Mouse (Mus musculus): ENCODE results near the gene Lrp1. TPM values are rescaled to one million over a fixed set of nuclear protein-coding genes. Genes with fewer than 3 reads are reported as not detected.
A peak's percentile ranks its signal among the peaks of the same experiment; 100 is the strongest.
"Not testable (repeated sequence)": the region's sequence is repeated elsewhere in the genome, so short reads cannot be mapped to it uniquely, and the experiment has no call there.

Lrp1 gene
- total RNA-seq, 2 experiments from 2014 or later, result 341 to 357 TPM

DNA sequence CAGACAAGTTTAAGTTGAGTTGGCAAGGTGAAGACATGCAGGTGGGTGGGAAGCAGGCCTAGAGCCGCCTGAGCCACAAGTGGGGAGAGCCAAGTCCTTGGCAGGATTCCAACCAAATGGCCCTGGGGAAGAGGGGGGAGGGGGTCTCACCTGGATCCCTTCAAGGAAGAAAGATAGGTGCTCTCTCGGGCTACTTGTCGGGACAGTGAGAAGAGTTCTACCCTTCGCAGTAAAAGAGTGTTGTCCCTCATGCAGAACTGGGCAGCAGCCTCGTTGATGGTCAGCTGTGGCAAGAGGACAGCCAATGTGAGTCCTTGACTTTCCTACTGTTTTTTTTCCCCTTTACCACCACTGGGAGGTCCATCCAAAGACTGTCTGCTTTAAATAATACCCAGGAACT, 42.6 kb upstream of the Lrp1 start:
- TF ChIP-seq CTCF (IDR thresholded peaks at IDR 0.05), result no peak
- H3K27ac ChIP-seq, result peak overlapping the region; percentile 53; the same call in 1 of the 2 replicates
- peak overlapping the region; percentile 84; the same call in 1 of the 2 replicates for H3K4me3 ChIP-seq
- intact Hi-C loops (cut with DNase I), result no loop called here
- DNase-seq (ENCODE audit: extremely low spot score in 1 of 2, low spot score in 2 of 2), result no peak

DNA sequence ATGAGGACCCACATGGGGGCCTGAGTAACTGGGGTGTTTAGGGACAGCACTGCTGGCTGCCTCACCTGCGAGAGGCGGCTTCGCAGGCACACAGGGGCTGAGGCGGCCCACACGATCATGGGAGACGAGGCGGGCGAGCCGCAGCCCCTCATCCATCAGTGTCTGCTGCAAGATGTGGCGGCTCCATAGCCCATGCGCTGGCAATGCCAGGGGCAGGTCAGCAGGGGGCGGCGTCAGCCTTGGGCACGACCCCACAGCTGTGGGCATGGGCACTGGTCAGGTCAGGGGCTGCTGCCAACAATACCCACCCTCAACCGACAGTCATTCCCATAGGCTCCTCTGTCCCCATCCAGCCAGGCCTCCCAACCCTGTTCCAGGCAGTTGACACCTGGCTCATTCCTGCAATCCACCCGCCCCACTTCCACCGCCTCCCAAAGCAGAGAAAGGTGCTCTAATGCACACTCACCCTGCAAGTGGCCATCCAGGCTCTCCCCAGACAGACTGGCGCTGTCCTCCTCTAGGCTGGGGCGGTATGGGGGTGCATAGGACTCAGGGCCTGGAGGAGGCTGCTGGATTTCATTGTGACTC, 41.8 kb upstream of the Lrp1 start:
- peak overlapping the region; percentile 85 for H3K27ac ChIP-seq
- no peak for DNase-seq (ENCODE audit: extremely low spot score in 1 of 2, low spot score in 2 of 2)
- intact Hi-C loops (cut with DNase I), result no loop called here
- TF ChIP-seq CTCF (IDR thresholded peaks at IDR 0.05), result peak; percentile 26
- peak overlapping the region; percentile 30 for H3K4me3 ChIP-seq

DNA sequence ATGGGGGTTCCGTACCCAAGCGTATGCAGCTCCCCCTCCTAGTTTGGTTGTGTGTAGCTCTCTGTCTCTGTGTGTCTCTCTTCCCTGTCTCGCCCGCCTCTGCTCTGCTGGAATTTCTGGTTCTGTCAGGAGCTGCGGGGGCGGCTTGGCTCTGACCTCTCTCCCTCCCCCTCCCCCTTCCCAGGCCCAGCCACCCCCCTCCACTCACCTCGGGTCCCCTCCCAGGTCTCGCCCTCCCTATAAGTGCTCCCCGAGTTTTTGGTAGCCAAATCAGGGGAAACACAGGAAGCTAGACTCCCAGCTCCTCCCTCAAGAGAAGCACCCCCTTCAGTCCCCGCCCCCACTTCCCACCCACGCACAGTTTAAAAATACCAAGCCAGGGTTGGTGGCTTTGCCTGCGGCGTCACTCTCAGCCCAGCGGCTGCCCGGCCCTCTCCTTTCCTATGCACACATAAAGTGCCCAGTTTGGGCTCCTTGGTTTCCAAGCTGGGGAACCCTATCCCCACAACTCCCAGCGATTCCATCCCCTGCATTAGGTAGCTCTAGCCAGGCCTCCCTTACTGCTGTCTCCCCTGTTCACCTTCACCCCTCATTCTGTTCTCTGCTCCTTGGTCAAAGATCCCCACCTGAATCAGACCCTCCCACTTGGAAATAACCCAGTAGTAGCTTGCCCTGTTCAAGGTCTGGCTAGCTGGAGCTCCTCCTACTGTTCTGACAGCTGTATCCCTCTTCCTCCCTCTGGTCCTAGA, 41.1 kb upstream of the Lrp1 start:
- TF ChIP-seq CTCF (IDR thresholded peaks at IDR 0.05), result no peak
- intact Hi-C loops (cut with DNase I), result no loop called here
- H3K4me3 ChIP-seq, result peak overlapping the region; percentile 30
- peak overlapping the region; percentile 85 for H3K27ac ChIP-seq
- DNase-seq (ENCODE audit: extremely low spot score in 1 of 2, low spot score in 2 of 2), result peak; percentile 54 to 62

DNA sequence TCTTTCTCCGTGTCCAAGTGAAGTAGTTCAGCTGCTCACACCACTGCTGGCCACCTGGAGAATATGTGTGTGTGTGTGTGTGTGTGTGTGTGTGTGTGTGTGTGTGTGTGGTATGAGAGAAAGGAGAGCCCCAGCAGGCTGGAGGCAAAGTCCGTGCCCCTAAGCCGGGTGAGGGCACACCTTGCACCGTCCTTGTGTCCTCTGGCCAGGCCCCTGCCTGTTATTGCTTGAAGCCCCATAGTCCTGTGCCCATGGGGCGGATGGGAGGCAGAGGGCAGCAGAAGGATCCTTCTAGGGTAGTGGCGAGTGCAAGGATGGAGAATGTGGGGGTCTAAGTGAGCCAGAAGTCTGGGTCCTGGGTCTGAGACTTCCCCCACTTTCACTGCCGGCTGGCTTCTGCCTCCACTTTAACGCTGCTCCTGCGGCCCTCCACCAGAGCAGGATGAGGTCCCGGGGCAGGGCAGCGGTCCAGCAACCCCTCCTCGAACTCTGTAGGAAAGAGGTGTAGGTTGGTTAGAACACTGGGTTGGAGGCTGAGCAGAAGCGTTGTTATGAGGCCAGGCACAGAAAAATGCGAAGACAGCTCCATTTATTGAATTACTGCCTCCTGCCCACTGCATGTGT, 40.5 kb upstream of the Lrp1 start:
- H3K27ac ChIP-seq, result peak overlapping the region; percentile 85
- DNase-seq (ENCODE audit: extremely low spot score in 1 of 2, low spot score in 2 of 2), result no peak
- H3K4me3 ChIP-seq, result peak overlapping the region; percentile 30
- intact Hi-C loops (cut with DNase I), result no loop called here
- no peak for TF ChIP-seq CTCF (IDR thresholded peaks at IDR 0.05)

DNA sequence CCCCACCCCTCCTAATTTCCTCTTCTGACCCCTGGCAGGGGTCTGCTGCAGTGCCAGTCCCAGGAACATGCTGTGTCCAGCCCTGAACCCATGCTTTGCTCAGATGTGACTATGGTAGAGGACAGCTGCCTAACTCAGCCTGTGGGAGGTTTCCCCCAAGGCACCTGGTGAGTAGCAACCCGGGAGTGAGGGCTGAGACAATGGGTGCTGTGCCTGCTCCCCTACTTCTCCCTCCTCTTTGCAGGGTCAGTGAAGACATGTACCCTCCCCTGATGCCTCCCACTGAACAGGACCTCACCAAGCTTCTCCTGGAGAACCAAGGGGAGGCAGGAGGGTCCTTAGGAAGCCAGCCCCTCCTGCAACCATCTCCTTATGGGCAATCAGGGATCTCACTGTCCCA, 38.6 kb upstream of the Lrp1 start:
- Histone ChIP-seq H3K27ac (no peak overlapping the region), H3K4me3 (no peak overlapping the region)
- intact Hi-C loops (cut with DNase I), result no loop called here
- DNase-seq (ENCODE audit: extremely low spot score in 1 of 2, low spot score in 2 of 2), result no peak
- TF ChIP-seq CTCF (IDR thresholded peaks at IDR 0.05), result no peak

DNA sequence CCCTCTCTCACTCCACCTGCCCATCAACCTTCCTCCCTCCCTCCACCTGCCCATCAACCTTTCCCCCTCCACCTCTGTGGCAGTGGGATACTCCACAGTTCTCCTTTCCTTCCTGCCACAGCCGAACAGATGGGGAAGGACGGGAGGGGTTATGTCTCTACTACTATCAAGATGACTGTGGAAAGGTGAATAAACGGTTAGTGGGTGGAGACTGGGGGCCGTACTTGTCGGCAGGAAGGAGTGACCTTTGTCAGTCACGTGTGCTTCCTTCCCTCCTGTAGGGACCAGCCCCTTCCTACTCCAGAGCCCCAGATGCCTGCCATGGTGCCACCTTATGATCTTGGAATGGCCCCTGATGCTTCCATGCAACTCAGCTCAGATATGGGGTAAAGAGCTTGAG, 37.1 kb upstream of the Lrp1 start:
- Histone ChIP-seq H3K27ac (no peak overlapping the region), H3K4me3 (no peak overlapping the region)
- intact Hi-C loops (cut with DNase I), result no loop called here
- no peak for DNase-seq (ENCODE audit: extremely low spot score in 1 of 2, low spot score in 2 of 2)
- TF ChIP-seq CTCF (IDR thresholded peaks at IDR 0.05), result no peak

DNA sequence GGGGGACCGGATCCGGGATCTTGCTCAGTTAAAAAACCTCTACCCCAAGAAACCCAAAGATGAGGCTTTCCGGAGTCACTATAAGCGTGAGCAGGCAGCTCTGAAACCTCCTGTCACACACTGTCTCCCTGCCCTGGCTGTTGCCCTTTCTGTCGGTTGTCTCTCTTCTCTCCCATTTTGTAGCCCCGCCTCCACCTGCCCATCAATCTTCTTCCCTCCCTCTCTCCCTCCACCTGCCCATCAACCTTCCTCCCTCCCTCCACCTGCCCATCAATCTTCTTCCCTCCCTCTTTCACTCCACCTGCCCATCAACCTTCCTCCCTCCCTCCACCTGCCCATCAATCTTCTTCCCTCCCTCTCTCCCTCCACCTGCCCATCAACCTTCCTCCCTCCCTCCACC, 36.7 kb upstream of the Lrp1 start:
- H3K27ac ChIP-seq; DNase-seq (ENCODE audit: extremely low spot score in 1 of 2, low spot score in 2 of 2); H3K4me3 ChIP-seq; intact Hi-C loops (cut with DNase I): not testable (repeated sequence)

DNA sequence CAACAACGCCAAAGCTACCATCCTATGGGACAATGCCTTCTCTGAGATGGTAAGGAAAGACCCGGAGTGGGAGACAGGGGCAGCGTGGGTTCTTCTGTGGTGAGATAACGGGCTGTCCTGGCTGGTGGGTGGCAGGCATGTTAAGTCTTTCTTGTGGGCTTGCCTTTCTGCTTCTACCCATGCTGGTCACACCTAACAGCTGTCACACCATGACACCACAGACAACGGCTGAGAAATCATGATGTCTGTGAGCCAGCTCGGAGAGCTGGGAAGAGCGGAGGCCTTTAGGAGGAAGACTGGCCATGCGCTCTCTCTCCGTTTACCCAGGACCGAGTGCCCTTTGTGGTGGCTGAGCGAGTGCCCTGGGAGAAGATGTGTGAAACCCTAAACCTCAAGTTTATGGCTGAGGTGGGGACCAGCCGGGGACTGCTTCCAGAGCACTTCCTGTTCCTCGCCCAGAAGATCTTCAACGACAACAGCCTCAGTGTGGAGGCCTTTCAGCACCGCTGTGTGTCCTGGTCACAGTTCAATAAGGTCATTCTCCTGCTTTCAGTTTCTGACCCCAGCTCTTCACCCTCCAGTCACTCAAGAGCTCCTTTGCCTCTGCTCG, 34.1 kb upstream of the Lrp1 start:
- intact Hi-C loops (cut with DNase I), result no loop called here
- H3K4me3 ChIP-seq, result no peak overlapping the region
- no peak for DNase-seq (ENCODE audit: extremely low spot score in 1 of 2, low spot score in 2 of 2)
- no peak overlapping the region for H3K27ac ChIP-seq
- no peak for TF ChIP-seq CTCF (IDR thresholded peaks at IDR 0.05)

DNA sequence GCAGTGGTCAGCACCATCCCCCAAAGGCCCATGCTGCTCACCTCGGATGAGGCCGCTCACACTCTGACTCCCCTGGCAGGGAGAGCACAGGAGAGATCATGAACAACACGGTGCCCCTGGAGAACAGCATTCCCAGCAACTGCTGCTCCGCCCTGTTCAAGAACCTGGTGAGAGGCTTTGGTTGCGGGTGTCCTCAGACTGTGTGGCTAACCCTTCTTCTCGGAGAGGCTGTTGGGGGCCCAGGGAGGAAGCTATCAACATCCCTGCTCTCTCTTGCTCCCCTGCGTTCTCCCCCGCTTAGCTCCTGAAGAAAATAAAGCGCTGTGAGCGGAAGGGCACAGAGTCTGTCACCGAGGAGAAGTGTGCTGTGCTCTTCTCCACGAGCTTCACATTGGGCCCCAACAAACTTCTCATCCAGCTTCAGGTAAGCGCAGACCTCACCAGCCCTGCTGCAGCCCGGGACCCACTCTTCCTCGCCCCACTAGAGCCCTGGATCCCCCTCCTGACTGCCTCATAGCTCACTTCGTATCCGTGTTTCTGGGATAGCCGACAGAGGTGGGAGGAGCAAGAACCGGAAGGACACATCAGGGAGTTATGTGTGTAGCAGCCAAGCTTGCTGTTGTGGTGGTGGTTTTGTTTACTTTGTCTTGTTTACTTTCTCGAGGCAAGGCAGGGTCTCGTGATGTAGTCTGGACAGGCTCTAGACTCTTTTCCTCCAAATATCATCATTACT, 32.1 kb upstream of the Lrp1 start:
- DNase-seq (ENCODE audit: extremely low spot score in 1 of 2, low spot score in 2 of 2), result no peak
- intact Hi-C loops (cut with DNase I), result no loop called here
- H3K27ac ChIP-seq, result no peak overlapping the region
- H3K4me3 ChIP-seq, result no peak overlapping the region
- no peak for TF ChIP-seq CTCF (IDR thresholded peaks at IDR 0.05)

DNA sequence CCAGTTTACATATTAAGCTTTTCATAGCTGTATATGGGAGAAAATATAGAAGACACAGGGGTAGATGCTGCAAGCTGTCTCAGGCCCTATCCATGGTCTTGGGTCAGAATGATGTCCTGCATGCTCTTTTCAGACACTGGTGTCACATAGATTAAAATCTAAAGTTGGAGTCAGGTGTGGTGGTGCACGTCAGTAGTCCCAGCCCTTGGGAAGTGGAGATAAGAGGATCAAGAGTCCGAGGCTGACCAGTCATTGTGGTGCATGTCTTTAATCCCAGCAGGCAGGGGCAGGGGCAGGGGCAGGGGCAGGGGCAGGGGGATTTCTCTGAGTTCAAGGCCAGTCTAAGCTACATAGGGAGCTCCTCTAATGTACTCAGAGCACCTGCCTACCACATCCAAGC, 24.8 kb upstream of the Lrp1 start:
- no peak for DNase-seq (ENCODE audit: extremely low spot score in 1 of 2, low spot score in 2 of 2)
- Histone ChIP-seq H3K4me3 (no peak overlapping the region), H3K27ac (no peak overlapping the region)
- intact Hi-C loops (cut with DNase I), result no loop called here
- TF ChIP-seq CTCF (IDR thresholded peaks at IDR 0.05), result no peak

DNA sequence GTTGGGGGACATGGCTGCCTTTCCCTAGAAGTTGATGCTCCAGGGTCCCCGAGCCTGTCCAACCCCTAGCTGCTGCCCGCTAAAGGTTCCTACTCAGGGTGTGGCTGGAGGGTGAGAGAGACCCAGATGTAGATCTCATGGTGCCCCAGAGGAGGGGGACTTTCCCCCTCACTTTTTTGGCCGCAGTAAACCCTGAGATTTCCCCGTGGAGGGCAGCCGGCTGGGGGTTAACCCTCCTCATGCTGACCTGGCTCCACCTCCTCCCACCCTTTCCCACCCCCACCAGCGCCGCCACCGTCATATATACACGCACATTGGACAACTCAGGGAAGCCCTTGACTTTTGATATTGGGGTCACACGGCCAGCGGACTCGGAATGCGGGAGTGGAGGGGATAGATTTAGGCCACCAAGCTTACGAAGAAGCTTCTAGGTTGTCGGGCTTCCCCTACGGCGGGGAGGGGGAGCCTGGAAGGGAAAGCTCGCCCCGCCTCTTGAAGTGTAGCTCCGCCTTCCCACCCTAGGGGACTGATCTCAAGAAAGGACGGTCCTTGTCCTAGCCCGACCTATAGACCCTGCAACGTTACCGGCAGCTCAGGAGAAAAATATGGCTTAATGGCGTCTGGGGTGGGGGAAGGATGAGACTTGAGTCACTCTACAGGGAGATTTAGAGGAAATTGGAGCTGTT, 22.7 kb upstream of the Lrp1 start:
- Histone ChIP-seq H3K27ac (peak overlapping the region; percentile 87), H3K4me3 (peak overlapping the region; percentile 51)
- TF ChIP-seq CTCF (IDR thresholded peaks at IDR 0.05), result no peak
- intact Hi-C loops (cut with DNase I), result loop anchor here (2.0 to 5.0 kb wide), 2 partner anchors 31 to 364 kb away; partner anchors contain the start of gene Hsd17b6
- DNase-seq (ENCODE audit: extremely low spot score in 1 of 2, low spot score in 2 of 2), result no peak
